Mouse (Mus musculus) cortical plate, adult 2 months (tissue): ENCODE measurements around the gene Ttc7b.

Source experiments
- CTCF ChIP-seq: fragments of 200-500 bp; IDR thresholded peaks from 2 replicates; pipeline ENCODE4 v1.5.1; 2011; ENCODE audit warnings: mild to moderate bottlenecking, control low read depth, low read length; ENCODE audit not compliant: insufficient read depth; ENCODE audit errors: extremely low read depth
- POLR2A ChIP-seq: fragments of 200-500 bp; IDR thresholded peaks from 2 replicates; pipeline ENCODE4 v1.6.1; 2011; ENCODE audit warnings: mild to moderate bottlenecking, low read length, control low read depth; ENCODE audit not compliant: insufficient read depth; ENCODE audit errors: extremely low read depth

- TF ChIP-seq CTCF, result 0 out of 2 replicates have a peak, but pooled peaks have one; percentile 3
- TF ChIP-seq POLR2A, result no peak
These were observed 226.2 kb downstream of the Ttc7b start for GRCm38 (mm10) chr12:100294457-100294856.
